Mouse (Mus musculus) ovary, postnatal 36 days (tissue): Measurements from ENCODE around the gene P4hb.
"Not testable (repeated sequence)": the region's sequence is repeated elsewhere in the genome, so short reads cannot be mapped to it uniquely, and the experiment has no call there.

Source experiments
- DNase-seq: peaks from one replicate; pipeline ENCODE4 v3.0.0; 2022; ENCODE audit warnings: low spot score, mixed read lengths

Gene P4hb

DNA sequence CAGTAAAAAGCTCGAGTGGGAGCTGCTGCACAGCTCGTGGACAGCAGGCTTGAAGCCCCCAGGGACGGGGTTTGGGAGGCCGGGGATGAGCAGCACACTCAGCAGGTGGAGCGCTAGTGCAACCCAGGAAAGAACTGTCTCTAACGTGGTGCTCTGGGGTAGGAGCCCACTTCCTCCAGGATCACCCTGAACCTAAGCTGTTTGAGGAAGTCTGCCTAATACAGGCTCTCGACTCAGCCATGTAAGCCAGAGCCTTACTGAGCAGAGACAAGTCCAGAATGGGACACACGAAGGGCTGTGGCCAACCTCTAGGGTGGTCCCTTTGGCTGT lies 34.1 kb downstream of the P4hb start:
- DNase-seq, result no peak

DNA sequence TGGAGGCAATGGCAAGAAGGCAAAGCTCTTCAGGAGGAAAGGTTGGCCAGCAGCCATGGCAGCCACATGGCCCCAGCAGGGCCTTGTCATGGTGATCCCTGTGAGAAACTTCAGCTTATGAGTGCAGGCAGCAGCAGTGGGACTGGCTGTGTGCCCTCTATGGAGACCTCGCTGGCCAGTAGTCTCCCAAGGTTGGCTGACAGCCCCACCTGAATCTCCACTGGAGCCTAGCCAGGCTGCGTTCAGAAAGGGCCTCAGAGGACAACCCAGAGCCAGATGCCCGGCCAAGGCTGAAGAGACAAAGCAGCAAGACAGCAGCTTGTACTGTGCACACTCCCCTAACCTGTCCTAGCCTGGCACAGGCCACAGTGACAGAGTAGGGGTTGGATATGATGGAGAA lies 34.6 kb downstream of the P4hb start:
- peak; percentile 52 for DNase-seq

GRCm38 (mm10) chr11:120535804-120536203 lies 37.2 kb downstream of the P4hb start:
- DNase-seq, result no peak

GRCm38 (mm10) chr11:120535145-120535544 lies 37.9 kb downstream of the P4hb start:
- DNase-seq, result no peak

- DNase-seq, result no peak
These were observed 39.0 kb downstream of the P4hb start for GRCm38 (mm10) chr11:120534093-120534492.

GRCm38 (mm10) chr11:120531646-120532045 lies 41.4 kb downstream of the P4hb start:
- DNase-seq, result no peak

- DNase-seq, result no peak
These were observed 42.7 kb downstream of the P4hb start, which contains the start of gene Gcgr for GRCm38 (mm10) chr11:120530085-120530964. Gcgr (plus strand) TSS chr11:120530699.

- DNase-seq, result no peak
These were observed 44.1 kb downstream of the P4hb start for GRCm38 (mm10) chr11:120528903-120529302.

GRCm38 (mm10) chr11:120527690-120528354 lies 45.2 kb downstream of the P4hb start:
- no peak for DNase-seq

DNA sequence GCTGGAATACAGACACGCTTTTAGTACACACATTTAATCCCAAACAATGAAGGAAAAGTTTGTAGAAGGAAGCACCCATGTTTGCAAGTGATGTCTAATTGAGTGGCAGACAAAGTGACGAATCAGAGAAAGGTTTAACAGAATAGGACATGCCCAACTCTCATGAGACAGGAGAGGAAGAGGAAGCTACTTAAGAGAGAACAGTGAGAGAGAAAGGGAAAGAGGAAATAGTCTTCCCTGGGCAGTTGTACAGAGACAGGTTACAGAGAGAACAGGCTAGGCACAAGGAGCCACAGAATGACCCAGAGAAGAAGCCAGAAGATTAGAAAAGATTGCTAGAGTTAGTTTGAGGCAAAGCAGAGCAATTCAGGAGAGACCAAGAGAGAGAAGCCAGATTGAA lies 47.1 kb downstream of the P4hb start:
- DNase-seq, result no peak

DNA sequence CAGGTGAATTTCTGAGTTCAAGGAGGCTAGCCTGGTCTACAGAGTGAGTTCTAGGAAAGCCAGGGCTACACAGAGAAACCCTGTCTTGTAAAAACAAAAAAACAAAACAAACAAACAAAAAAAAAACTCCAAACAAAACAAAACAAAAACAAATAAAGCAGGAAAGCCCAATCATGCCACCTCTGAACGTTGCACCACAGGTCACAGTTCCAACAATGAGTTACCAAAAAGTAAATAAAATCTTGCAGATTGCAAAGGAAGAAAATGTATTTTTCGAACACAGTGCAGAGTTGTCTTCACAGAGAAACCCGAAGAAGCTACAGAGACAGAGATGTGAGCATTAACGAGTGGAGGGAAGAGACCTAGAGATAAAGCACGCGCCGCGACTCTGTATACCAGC lies 50.5 kb downstream of the P4hb start:
- DNase-seq, result no peak

- DNase-seq, result no peak
These were observed 52.0 kb downstream of the P4hb start for GRCm38 (mm10) chr11:120520967-120521540.

- DNase-seq, result no peak
These were observed 52.6 kb downstream of the P4hb start for GRCm38 (mm10) chr11:120520498-120520897.

DNA sequence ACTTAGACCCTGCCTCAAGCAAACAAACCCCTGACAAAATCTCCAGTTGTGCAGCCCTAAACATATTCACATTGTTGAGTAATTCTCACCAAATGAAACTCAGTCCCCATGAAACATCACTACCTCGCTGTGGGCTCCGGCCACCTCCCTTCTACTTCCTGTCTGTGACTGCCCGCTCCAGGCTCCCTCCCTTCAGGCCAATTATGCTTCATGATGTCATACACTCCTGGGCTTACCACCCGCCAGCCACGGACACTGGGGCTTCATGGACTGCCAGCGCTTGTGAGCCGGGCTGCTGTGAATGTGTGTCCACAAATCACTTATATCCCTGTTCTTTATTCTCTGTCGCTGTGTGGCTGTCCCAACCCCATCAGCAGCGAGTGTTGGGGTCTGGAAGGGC lies 53.3 kb downstream of the P4hb start:
- peak; percentile 7 for DNase-seq

DNA sequence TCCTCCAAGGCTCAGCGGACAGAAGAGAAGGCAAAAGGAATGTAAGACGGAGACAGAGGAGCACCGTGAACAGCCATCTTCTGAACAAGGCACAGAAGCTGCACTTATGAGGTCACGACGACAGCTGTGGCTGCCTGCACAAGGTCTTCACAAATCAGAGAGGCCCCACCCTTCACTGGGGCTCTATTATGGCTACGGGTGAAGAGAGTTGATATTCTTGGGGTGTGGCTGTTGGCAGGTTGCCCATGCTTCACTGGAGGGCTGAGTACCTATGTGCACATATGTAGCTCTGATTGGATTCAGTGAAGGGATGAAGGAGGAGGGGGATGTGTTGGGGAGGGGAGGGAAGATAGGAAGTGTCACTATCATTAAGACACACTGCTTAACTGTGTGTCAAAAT lies 54.5 kb downstream of the P4hb start:
- no peak for DNase-seq

DNA sequence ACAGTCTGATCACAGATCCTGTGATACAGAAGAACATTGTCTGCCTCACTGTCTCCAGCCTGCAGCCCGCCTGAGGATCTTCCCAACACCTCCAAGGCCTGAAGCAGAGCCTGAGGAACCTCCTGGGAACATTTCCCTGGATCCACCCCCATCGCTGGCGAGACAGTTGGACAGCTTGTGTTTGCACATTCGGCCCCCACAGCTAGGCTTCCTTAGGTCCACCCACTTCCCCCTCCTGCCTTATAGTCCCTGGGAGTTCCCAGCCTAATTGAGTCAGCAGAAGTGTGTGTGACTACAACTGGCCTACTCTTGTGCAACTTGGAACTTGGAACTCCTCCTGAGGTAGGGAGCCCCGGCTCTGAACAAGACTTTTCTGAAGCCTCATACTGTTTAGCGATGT lies 55.0 kb downstream of the P4hb start:
- no peak for DNase-seq

- DNase-seq, result no peak
These were observed 55.9 kb downstream of the P4hb start for GRCm38 (mm10) chr11:120517147-120517546.

DNA sequence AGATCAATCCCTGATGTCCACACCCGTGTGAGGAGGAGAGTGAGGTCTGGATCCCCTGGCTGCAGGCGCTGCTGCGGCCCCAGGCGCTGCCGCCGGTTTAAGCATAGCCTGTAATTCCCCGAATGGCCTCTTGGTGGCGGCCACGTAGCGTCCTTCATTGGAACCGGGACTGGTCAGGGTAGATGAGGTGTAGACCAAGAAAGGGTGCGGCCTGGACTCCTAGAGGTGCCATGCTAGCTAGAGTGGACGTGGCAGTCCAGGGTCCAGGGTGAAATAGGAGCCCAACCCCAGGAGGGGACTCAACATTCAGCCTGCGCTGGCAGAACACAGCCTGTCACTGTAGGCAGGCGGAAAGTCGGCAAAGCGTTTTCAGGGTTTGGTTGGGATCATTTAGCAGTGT lies 57.4 kb downstream of the P4hb start:
- DNase-seq, result peak; percentile 86

- DNase-seq, result not testable (repeated sequence)
These were observed 58.8 kb downstream of the P4hb start for GRCm38 (mm10) chr11:120514262-120514661.

- DNase-seq, result no peak
These were observed 60.1 kb downstream of the P4hb start for GRCm38 (mm10) chr11:120512790-120513453.

DNA sequence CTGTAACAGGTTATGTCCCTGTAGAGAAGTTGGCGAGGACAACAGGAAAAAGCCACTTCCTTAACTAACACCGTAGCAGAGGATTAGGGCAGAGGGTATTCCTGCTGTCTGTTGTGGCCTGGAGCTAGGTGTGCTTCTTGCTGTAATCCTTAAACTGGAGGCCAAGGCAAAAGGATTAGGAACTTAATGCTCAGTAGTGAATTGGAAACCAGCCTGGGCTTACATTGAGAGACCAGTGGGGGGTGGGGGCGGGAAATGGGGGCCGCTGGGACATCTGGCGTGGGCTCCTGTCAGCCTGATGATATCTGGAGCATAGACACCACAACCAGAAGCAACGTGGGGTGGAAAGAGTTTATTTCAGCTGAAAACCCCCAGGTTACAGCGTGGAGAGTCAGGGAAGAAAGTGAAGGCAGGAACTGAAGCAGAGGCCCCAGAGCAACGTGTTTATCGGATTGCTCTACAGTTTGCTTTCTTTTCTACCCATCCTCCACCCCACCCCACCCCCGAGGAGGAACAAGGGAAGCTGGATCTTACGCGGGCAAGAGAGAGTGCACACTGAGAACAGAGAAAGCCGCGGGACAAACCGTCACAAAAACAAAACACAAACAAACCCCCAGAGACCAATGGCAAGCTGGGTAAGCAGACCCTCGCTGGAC lies 62.5 kb downstream of the P4hb start:
- DNase-seq, result no peak
